Mouse (Mus musculus): Measurements from ENCODE around the gene Pacrg. TPM values are rescaled to one million over a fixed set of nuclear protein-coding genes. Genes with fewer than 3 reads are reported as not detected.

Pacrg gene
- polyA plus RNA-seq, 1 experiment from 2014 or later: 9.2 TPM

DNA sequence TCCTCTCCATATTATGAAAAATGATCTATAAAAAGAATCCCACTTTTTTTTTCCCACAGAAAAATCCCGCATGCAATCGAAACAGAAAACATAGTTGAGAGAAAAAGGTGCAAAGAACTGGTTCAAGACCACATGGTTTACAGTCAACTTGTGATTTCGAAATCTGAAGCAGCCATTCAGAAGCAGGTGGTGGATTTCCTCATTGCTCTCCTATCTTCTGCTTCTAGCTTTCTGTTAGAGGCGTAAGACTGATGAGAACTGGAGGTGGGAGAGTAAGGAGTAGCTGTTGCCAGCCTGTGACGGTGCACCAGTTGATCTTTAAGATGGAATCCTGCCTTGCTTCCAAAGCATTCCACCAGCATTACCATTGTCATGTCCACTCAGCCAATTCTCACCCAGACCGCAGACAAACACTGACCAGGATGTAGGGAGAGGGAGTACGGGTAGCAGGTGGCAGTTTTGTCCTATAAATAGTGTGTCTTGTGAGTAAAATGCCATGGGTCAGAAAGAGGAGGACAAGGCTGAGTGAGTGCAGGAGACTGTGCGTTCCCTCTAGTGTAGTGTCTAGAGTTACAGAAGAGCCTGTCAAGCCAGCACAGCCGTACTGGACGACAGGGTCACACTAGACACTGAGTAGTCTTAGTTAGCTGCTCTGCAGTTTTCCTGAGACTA is 73.2 kb downstream of the Pacrg start:
- no peaks in the 10 kb centered on the region for H3K27me3 ChIP-seq (ENCODE audit: control insufficient read depth, insufficient read depth, low read length)
- H3K36me3 ChIP-seq (ENCODE audit: control insufficient read depth, insufficient read depth, low read length): no peaks in the 10 kb centered on the region
- no peak overlapping the region for H3K4me2 ChIP-seq (ENCODE audit: low read length)
- no peaks in the 10 kb centered on the region for H3K9me3 ChIP-seq (ENCODE audit: control insufficient read depth, low read length)
- no peak overlapping the region for H3K4me3 ChIP-seq (replicated peaks; ENCODE audit: low read depth, low read length)
- DNase-seq (no peak), ATAC-seq (ENCODE audit: low FRiP score, low TSS enrichment) (no peak)
- H3K4me1 ChIP-seq (ENCODE audit: control insufficient read depth, insufficient read depth, low read length): no peaks in the 10 kb centered on the region
- H3K9ac ChIP-seq (replicated peaks; ENCODE audit: low read length): no peak overlapping the region
- H3K27ac ChIP-seq (replicated peaks; ENCODE audit: low read depth, low read length): no peak overlapping the region
- 86% methylated on average over 10 of the region's 10 CpGs for WGBS

GRCm38 (mm10) chr17:10764343-10764742 is 75.8 kb downstream of the Pacrg start:
- ATAC-seq (ENCODE audit: low FRiP score, low TSS enrichment): no peak
- no peak for DNase-seq
- 92% methylated on average over 1 of the region's 1 CpGs for WGBS
- Histone ChIP-seq H3K4me3 (replicated peaks; ENCODE audit: low read depth, low read length) (no peak overlapping the region), H3K27ac (replicated peaks; ENCODE audit: low read depth, low read length) (no peak overlapping the region), H3K9ac (replicated peaks; ENCODE audit: low read length) (no peak overlapping the region), H3K27me3 (ENCODE audit: control insufficient read depth, insufficient read depth, low read length) (no peaks in the 10 kb centered on the region), H3K4me1 (ENCODE audit: control insufficient read depth, insufficient read depth, low read length) (no peaks in the 10 kb centered on the region), H3K4me2 (ENCODE audit: low read length) (no peak overlapping the region), H3K36me3 (ENCODE audit: control insufficient read depth, insufficient read depth, low read length) (no peaks in the 10 kb centered on the region), H3K9me3 (ENCODE audit: control insufficient read depth, low read length) (no peaks in the 10 kb centered on the region)

DNA sequence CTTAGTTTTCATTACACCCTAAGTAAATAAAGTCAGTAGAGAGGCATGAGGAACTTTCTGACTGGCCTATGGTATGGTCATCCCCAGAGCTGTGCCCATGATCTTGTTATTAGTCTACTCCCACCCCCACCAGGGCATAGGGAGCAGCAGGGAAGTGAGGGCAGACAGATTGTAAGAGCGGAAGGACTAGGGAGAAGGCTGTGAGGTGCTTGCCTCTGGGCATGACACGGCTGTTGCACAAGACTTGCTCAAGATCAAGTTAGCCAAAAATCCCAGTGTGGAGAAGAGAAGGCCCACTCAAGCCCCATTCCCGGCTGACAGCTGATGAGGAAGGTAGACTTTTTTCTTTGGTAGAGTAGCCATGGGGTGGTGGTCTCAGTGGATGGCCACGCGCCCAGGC is 82.7 kb downstream of the Pacrg start:
- no peak for ATAC-seq (ENCODE audit: low FRiP score, low TSS enrichment)
- no peak for DNase-seq
- WGBS: 97% methylated on average over 5 of the region's 5 CpGs
- Histone ChIP-seq H3K9me3 (ENCODE audit: control insufficient read depth, low read length) (no peaks in the 10 kb centered on the region), H3K4me2 (ENCODE audit: low read length) (no peak overlapping the region), H3K9ac (replicated peaks; ENCODE audit: low read length) (no peak overlapping the region), H3K4me3 (replicated peaks; ENCODE audit: low read depth, low read length) (no peak overlapping the region), H3K4me1 (ENCODE audit: control insufficient read depth, insufficient read depth, low read length) (no peaks in the 10 kb centered on the region), H3K36me3 (ENCODE audit: control insufficient read depth, insufficient read depth, low read length) (no peaks in the 10 kb centered on the region), H3K27me3 (ENCODE audit: control insufficient read depth, insufficient read depth, low read length) (no peaks in the 10 kb centered on the region), H3K27ac (replicated peaks; ENCODE audit: low read depth, low read length) (no peak overlapping the region)

DNA sequence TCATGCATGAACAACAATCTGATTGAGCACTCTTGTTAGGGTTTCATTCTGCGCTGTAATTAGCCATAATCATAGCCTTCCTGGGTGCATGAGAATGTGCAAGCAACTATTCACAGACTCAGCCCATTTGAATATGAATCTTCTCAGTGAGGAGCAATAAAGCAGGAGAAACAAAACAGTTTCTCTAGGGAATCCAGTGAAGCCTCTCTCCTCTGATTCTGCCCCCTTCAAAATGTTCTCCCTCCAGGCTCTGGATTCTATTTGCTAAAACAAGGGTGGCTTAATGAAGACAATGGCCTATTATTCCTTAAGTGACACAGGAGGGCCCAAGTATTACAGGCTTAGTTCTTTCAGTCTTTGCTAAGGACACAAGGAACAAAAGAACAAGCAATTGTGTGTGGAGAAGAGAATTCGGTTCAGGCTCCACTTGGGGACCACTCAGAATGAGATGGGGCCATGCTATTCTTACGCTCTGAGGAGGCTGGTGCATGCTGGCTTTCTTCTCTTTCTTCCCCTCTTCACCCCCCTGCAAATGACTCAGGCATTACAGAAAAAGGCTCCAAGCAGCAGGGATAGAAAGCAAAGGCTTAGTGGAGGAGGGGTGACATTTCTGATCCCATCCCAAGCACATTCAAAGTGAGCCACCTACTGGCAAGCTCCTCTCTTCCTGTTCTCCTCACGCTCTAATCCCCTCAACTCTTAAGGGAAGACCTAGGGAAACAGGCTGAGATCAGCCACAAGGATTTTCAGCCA is 95.2 kb downstream of the Pacrg start:
- Histone ChIP-seq H3K27me3 (ENCODE audit: control insufficient read depth, insufficient read depth, low read length) (no peaks in the 10 kb centered on the region), H3K27ac (replicated peaks; ENCODE audit: low read depth, low read length) (peak overlapping the region; percentile 73), H3K36me3 (ENCODE audit: control insufficient read depth, insufficient read depth, low read length) (no peaks in the 10 kb centered on the region), H3K4me3 (replicated peaks; ENCODE audit: low read depth, low read length) (no peak overlapping the region), H3K9me3 (ENCODE audit: control insufficient read depth, low read length) (no peaks in the 10 kb centered on the region), H3K4me1 (ENCODE audit: control insufficient read depth, insufficient read depth, low read length) (peaks cover 15% of the 10 kb centered on the region), H3K9ac (replicated peaks; ENCODE audit: low read length) (no peak overlapping the region), H3K4me2 (ENCODE audit: low read length) (0 out of 2 replicates have a peak overlapping the region, but pooled peaks have one; percentile 0)
- ATAC-seq (ENCODE audit: low FRiP score, low TSS enrichment) (peak; percentile 87), DNase-seq (peak; percentile 89)
- 3% methylated on average over 4 of the region's 4 CpGs for WGBS

GRCm38 (mm10) chr17:10740083-10740482 is 100.0 kb downstream of the Pacrg start:
- H3K4me2 ChIP-seq (ENCODE audit: low read length): no peak overlapping the region
- ATAC-seq (ENCODE audit: low FRiP score, low TSS enrichment) (no peak), DNase-seq (no peak)
- H3K27ac ChIP-seq (replicated peaks; ENCODE audit: low read depth, low read length): no peak overlapping the region
- H3K4me3 ChIP-seq (replicated peaks; ENCODE audit: low read depth, low read length): no peak overlapping the region
- H3K9me3 ChIP-seq (ENCODE audit: control insufficient read depth, low read length): no peaks in the 10 kb centered on the region
- H3K4me1 ChIP-seq (ENCODE audit: control insufficient read depth, insufficient read depth, low read length): peaks cover 10% of the 10 kb centered on the region
- H3K36me3 ChIP-seq (ENCODE audit: control insufficient read depth, insufficient read depth, low read length): no peaks in the 10 kb centered on the region
- H3K27me3 ChIP-seq (ENCODE audit: control insufficient read depth, insufficient read depth, low read length): no peaks in the 10 kb centered on the region
- no peak overlapping the region for H3K9ac ChIP-seq (replicated peaks; ENCODE audit: low read length)
- WGBS: 96% methylated on average over 2 of the region's 2 CpGs

- H3K27me3 ChIP-seq (ENCODE audit: control insufficient read depth, insufficient read depth, low read length): no peaks in the 10 kb centered on the region
- no peak for ATAC-seq (ENCODE audit: low FRiP score, low TSS enrichment)
- no peak overlapping the region for H3K4me3 ChIP-seq (replicated peaks; ENCODE audit: low read depth, low read length)
These were observed 102.1 kb downstream of the Pacrg start for GRCm38 (mm10) chr17:10737966-10738365.

GRCm38 (mm10) chr17:10734733-10735132 is 105.4 kb downstream of the Pacrg start:
- H3K27ac ChIP-seq (replicated peaks; ENCODE audit: low read depth, low read length): no peak overlapping the region
- no peak for DNase-seq
- H3K4me2 ChIP-seq (ENCODE audit: low read length): no peak overlapping the region

More at GRCm38 (mm10) chr17:10737966-10738365, 102.1 kb downstream of the Pacrg start:
- H3K36me3 ChIP-seq (ENCODE audit: control insufficient read depth, insufficient read depth, low read length): no peaks in the 10 kb centered on the region
- H3K9me3 ChIP-seq (ENCODE audit: control insufficient read depth, low read length): no peaks in the 10 kb centered on the region
- H3K9ac ChIP-seq (replicated peaks; ENCODE audit: low read length): no peak overlapping the region
- H3K4me1 ChIP-seq (ENCODE audit: control insufficient read depth, insufficient read depth, low read length): 0 out of 2 replicates have a peak, but pooled peaks cover 2% of the 10 kb centered on the region
- no peak overlapping the region for H3K4me2 ChIP-seq (ENCODE audit: low read length)
- no peak overlapping the region for H3K27ac ChIP-seq (replicated peaks; ENCODE audit: low read depth, low read length)
- no peak for DNase-seq

DNA sequence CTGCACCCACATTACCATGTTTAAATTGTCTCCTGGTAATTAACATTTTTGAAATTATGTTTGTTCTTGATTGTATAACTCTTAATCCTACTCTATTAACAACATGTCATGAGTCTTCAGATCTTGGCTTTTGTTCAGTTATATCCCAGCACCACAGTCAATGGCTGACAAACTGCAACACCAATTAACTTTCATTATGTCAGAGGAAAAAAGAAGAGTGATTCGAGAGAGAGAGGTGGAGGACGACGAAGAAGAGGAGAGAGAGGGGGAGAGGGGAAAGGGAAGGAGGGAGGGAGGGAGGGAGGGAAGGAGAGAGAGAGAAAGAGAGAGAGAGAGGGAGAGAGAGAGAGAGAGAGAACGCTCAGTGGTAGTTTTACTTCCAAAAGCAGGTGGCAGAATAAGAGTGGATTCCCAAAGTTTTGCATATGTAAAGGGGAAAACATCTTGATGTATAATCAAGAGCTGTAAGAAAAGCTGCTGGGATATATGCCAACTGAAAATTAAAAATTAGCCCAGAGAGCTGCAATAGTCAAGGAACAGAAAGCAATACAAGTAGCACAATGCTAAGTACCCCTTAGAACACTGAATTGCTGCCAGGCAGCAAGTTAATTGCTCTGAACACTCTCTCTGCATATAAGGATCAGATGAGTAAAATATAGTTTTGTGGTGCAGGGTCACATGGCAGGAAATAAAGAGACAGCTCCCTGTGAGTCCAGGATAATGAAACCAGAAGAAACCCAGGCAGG is 107.6 kb downstream of the Pacrg start:
- Histone ChIP-seq H3K4me2 (ENCODE audit: low read length) (no peak overlapping the region), H3K27ac (replicated peaks; ENCODE audit: low read depth, low read length) (no peak overlapping the region), H3K36me3 (ENCODE audit: control insufficient read depth, insufficient read depth, low read length) (no peaks in the 10 kb centered on the region), H3K4me3 (replicated peaks; ENCODE audit: low read depth, low read length) (no peak overlapping the region), H3K4me1 (ENCODE audit: control insufficient read depth, insufficient read depth, low read length) (0 out of 2 replicates have a peak, but pooled peaks cover 2% of the 10 kb centered on the region), H3K27me3 (ENCODE audit: control insufficient read depth, insufficient read depth, low read length) (no peaks in the 10 kb centered on the region), H3K9ac (replicated peaks; ENCODE audit: low read length) (no peak overlapping the region), H3K9me3 (ENCODE audit: control insufficient read depth, low read length) (no peaks in the 10 kb centered on the region)
- WGBS: 35% methylated on average over 4 of the region's 4 CpGs
- ATAC-seq (ENCODE audit: low FRiP score, low TSS enrichment) (no peak), DNase-seq (no peak)

More at GRCm38 (mm10) chr17:10734733-10735132, 105.4 kb downstream of the Pacrg start:
- Histone ChIP-seq H3K9ac (replicated peaks; ENCODE audit: low read length) (no peak overlapping the region), H3K36me3 (ENCODE audit: control insufficient read depth, insufficient read depth, low read length) (no peaks in the 10 kb centered on the region), H3K4me1 (ENCODE audit: control insufficient read depth, insufficient read depth, low read length) (0 out of 2 replicates have a peak, but pooled peaks cover 2% of the 10 kb centered on the region), H3K27me3 (ENCODE audit: control insufficient read depth, insufficient read depth, low read length) (no peaks in the 10 kb centered on the region), H3K9me3 (ENCODE audit: control insufficient read depth, low read length) (no peaks in the 10 kb centered on the region), H3K4me3 (replicated peaks; ENCODE audit: low read depth, low read length) (no peak overlapping the region)
- no peak for ATAC-seq (ENCODE audit: low FRiP score, low TSS enrichment)
- 77% methylated on average over 6 of the region's 6 CpGs for WGBS
